Mouse (Mus musculus) brain, embryonic 14.5 days (tissue): ENCODE data around the gene Ino80e.

ENCODE experiments used
- CTCF ChIP-seq: fragments of 200-500 bp; IDR thresholded peaks from 2 replicates; pipeline ENCODE4 v1.5.1; 2012; ENCODE audit warnings: inconsistent platforms, mild to moderate bottlenecking, moderate library complexity, borderline replicate concordance; ENCODE audit not compliant: insufficient read depth, insufficient read length; ENCODE audit errors: extremely low read depth
- POLR2A ChIP-seq: fragments of 200-500 bp; IDR thresholded peaks from 2 replicates; pipeline ENCODE4 v1.6.1; 2012; ENCODE audit warnings: mild to moderate bottlenecking, inconsistent platforms, borderline replicate concordance; ENCODE audit not compliant: poor library complexity, insufficient read depth, insufficient read length, severe bottlenecking; ENCODE audit errors: extremely low read depth

GRCm38 (mm10) chr7:126881040-126881439 is 18.9 kb upstream of the Ino80e start:
- TF ChIP-seq POLR2A, result no peak
- no peak for TF ChIP-seq CTCF
